In genomic region chr5:26622116-26622515, GRCm38 (mm10) we compare ENCODE assay signal across 21 mouse cellular contexts.
"Had no signal": no experiment of that assay in that cellular context is flagged by ENCODE, and none has a peak within 500 bp of the region (broad histone marks: within the 10 kb centered on the region; RNA-seq: fewer than 3 reads in every experiment).

No protein-coding gene starts in this region.

- DNase-seq: liver, postnatal 0 days; lung, adult 2 months; lung, postnatal 14 days; lung, postnatal 36 days; retina, postnatal 1 day; right cerebral cortex, adult 18-20 months; thymus, adult 2 months; thymus, postnatal 25 days; thymus, postnatal 4 days had no signal

- H3K4me1 ChIP-seq: lung, embryonic 15.5 days; megakaryocyte, embryonic 14.5 days; midbrain, embryonic 13.5 days; midbrain, embryonic 15.5 days; neural tube, embryonic 13.5 days; neural tube, embryonic 15.5 days; stomach, embryonic 15.5 days had no signal

- H3K27me3 ChIP-seq: lung, embryonic 15.5 days; megakaryocyte, embryonic 14.5 days; midbrain, embryonic 13.5 days; midbrain, embryonic 15.5 days; neural tube, embryonic 13.5 days; neural tube, embryonic 15.5 days; stomach, embryonic 15.5 days had no signal

- H3K9ac ChIP-seq: liver, postnatal 0 days; lung, embryonic 15.5 days; midbrain, embryonic 13.5 days; midbrain, embryonic 15.5 days; neural tube, embryonic 13.5 days; neural tube, embryonic 15.5 days; stomach, embryonic 15.5 days had no signal

- H3K9me3 ChIP-seq: lung, embryonic 15.5 days; midbrain, embryonic 13.5 days; midbrain, embryonic 15.5 days; neural tube, embryonic 13.5 days; neural tube, embryonic 15.5 days; stomach, embryonic 15.5 days had no signal

- H3K36me3 ChIP-seq: lung, embryonic 15.5 days; midbrain, embryonic 13.5 days; midbrain, embryonic 15.5 days; neural tube, embryonic 13.5 days; neural tube, embryonic 15.5 days; stomach, embryonic 15.5 days had no signal

- ATAC-seq: liver, postnatal 0 days; lung, postnatal 0 days; midbrain, embryonic 13.5 days; midbrain, embryonic 15.5 days had no signal

- H3K4me2 ChIP-seq: lung, embryonic 15.5 days; midbrain, embryonic 11.5 days; midbrain, embryonic 13.5 days; midbrain, embryonic 15.5 days; neural tube, embryonic 13.5 days; neural tube, embryonic 15.5 days; stomach, embryonic 15.5 days had no signal

- H3K4me3 ChIP-seq: lung, embryonic 15.5 days; megakaryocyte, embryonic 14.5 days; midbrain, embryonic 13.5 days; midbrain, embryonic 15.5 days; myocyte; neural tube, embryonic 13.5 days; neural tube, embryonic 15.5 days; stomach, embryonic 15.5 days had no signal

- H3K27ac ChIP-seq: lung, embryonic 15.5 days; macrophage; midbrain, embryonic 13.5 days; midbrain, embryonic 15.5 days; neural tube, embryonic 13.5 days; neural tube, embryonic 15.5 days; stomach, embryonic 15.5 days; stomach, postnatal 0 days had no signal
